Mouse (Mus musculus): ENCODE results near the gene Snrnp40. TPM values are rescaled to one million over a fixed set of nuclear protein-coding genes. Genes with fewer than 3 reads are reported as not detected.

Gene Snrnp40
- polyA plus RNA-seq, 1 experiment from 2014 or later, result 167 TPM

GRCm38 (mm10) chr4:130389496-130389895, 29.6 kb downstream of the Snrnp40 start:
- H3K27me3 ChIP-seq, result no peaks in the 10 kb centered on the region
- no peak overlapping the region for H3K27ac ChIP-seq
- 0 out of 2 replicates have a peak, but pooled peaks cover 2% of the 10 kb centered on the region for H3K4me1 ChIP-seq
- WGBS, result 79% methylated on average over 6 of the region's 6 CpGs
- H3K4me3 ChIP-seq, result no peak overlapping the region
- no peak overlapping the region for H3K9ac ChIP-seq
- no peak for ATAC-seq (ENCODE audit: low FRiP score, low read depth)
- peaks cover 60% of the 10 kb centered on the region for H3K36me3 ChIP-seq
- H3K4me2 ChIP-seq (replicated peaks), result no peak overlapping the region
- no peaks in the 10 kb centered on the region for H3K9me3 ChIP-seq

GRCm38 (mm10) chr4:130389927-130390326, 30.0 kb downstream of the Snrnp40 start:
- no peak overlapping the region for H3K4me3 ChIP-seq
- H3K4me1 ChIP-seq, result 0 out of 2 replicates have a peak, but pooled peaks cover 2% of the 10 kb centered on the region
- no peaks in the 10 kb centered on the region for H3K9me3 ChIP-seq
- no peak overlapping the region for H3K9ac ChIP-seq
- H3K27ac ChIP-seq, result no peak overlapping the region
- no peak for ATAC-seq (ENCODE audit: low FRiP score, low read depth)
- H3K27me3 ChIP-seq, result no peaks in the 10 kb centered on the region
- 92% methylated on average over 7 of the region's 7 CpGs for WGBS
- no peak overlapping the region for H3K4me2 ChIP-seq (replicated peaks)
- H3K36me3 ChIP-seq, result peaks cover 56% of the 10 kb centered on the region

DNA sequence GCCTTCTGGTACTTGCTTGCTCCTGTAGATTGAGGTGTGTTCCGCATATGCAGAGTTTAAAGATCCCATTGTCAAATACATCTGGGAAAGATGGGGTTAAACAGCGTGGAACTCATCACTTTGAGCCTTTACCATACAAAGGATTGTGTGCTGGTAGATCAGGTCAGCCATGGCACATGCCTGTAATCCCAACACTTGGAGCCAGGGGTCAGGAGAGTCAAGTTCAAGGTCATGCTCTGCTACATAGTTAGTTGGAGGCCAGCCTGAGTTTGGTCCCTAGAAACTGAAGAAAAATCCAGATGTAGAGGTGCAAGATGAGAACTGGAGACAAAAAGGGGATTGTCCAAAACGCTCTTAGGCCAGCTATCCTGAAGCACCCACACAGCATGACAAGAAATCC, 31.3 kb downstream of the Snrnp40 start:
- Histone ChIP-seq H3K27me3 (no peaks in the 10 kb centered on the region), H3K36me3 (peaks cover 45% of the 10 kb centered on the region), H3K27ac (no peak overlapping the region), H3K9ac (no peak overlapping the region), H3K4me1 (0 out of 2 replicates have a peak, but pooled peaks cover 2% of the 10 kb centered on the region), H3K4me2 (replicated peaks) (no peak overlapping the region), H3K9me3 (no peaks in the 10 kb centered on the region), H3K4me3 (no peak overlapping the region)
- ATAC-seq (ENCODE audit: low FRiP score, low read depth), result no peak
- WGBS, result 68% methylated on average over 3 of the region's 3 CpGs

Other genes starting within 250 kb of the Snrnp40 start
- gene Hcrtr1, start 220.8 kb upstream of the Snrnp40 start, polyA plus RNA-seq (2015; fragmentation: Nextera tagmentation; extraction: Ambion mirVana), result not detected in 2 replicates
- gene Tinagl1, start 185.0 kb upstream of the Snrnp40 start, polyA plus RNA-seq (2015; fragmentation: Nextera tagmentation; extraction: Ambion mirVana), result 13.5 and 14.0 TPM in 2 replicates
- gene Gm853, start 137.7 kb upstream of the Snrnp40 start, polyA plus RNA-seq (2015; fragmentation: Nextera tagmentation; extraction: Ambion mirVana), result not detected in 2 replicates
- 223 TPM in 2 replicates for gene Serinc2, start 80.9 kb upstream of the Snrnp40 start, polyA plus RNA-seq (2015; fragmentation: Nextera tagmentation; extraction: Ambion mirVana)
- 24.3 and 27.4 TPM in 2 replicates for gene Fabp3, start 51.5 kb upstream of the Snrnp40 start, polyA plus RNA-seq (2015; fragmentation: Nextera tagmentation; extraction: Ambion mirVana)
- not detected in 2 replicates for gene Gm10570, start 51.5 kb upstream of the Snrnp40 start, polyA plus RNA-seq (2015; fragmentation: Nextera tagmentation; extraction: Ambion mirVana)
- 87.1 and 87.4 TPM in 2 replicates for gene Zcchc17, start 189 bp upstream of the Snrnp40 start, polyA plus RNA-seq (2015; fragmentation: Nextera tagmentation; extraction: Ambion mirVana)
- gene Nkain1, start 214.0 kb downstream of the Snrnp40 start, polyA plus RNA-seq (2015; fragmentation: Nextera tagmentation; extraction: Ambion mirVana), result 2.6 and 3.0 TPM in 2 replicates

All from limb, embryonic 13.5 days (tissue).